Mouse (Mus musculus): ENCODE data around the gene Meis3.

GRCm38 (mm10) chr7:16183663-16184062 lies 8.8 kb downstream of the Meis3 start:
- TF ChIP-seq POLR2A (IDR thresholded peaks at IDR 0.05; ENCODE audit: low read depth, low read length) (no peak), CTCF (IDR thresholded peaks at IDR 0.05; ENCODE audit: extremely low read depth, insufficient read depth, insufficient read length, insufficient replicate concordance) (no peak)

Data from spleen, adult 2 months (tissue).